Mouse (Mus musculus) forebrain, postnatal 0 days (tissue): ENCODE results near the gene Med27. TPM values are rescaled to one million over a fixed set of nuclear protein-coding genes. Genes with fewer than 3 reads are reported as not detected.

Source experiments
- ATAC-seq: fragments of 200-750 bp; cut with Nextera tagmentation; 2 replicates; pipeline ENCODE4 v1.8.0; 2017; ENCODE audit warnings: mild to moderate bottlenecking, moderate library complexity
- DNase-seq: peaks from one replicate; pipeline ENCODE4 v3.0.0-alpha.2; 2015
- H3K27ac ChIP-seq: fragments of 300-500 bp; sonication (generic); 2 replicates; pipeline ENCODE4 v1.5.1; 2014; ENCODE audit warnings: low read depth, mild to moderate bottlenecking, antibody characterized with exemption, low read length, moderate library complexity, mixed read lengths
- H3K27me3 ChIP-seq: fragments of 300-500 bp; sonication (generic); 2 replicates; pipeline ENCODE4 v1.6.1; 2014; ENCODE audit warnings: mild to moderate bottlenecking, low read length, mixed read lengths; ENCODE audit not compliant: insufficient read depth
- H3K36me3 ChIP-seq: fragments of 300-500 bp; sonication (generic); 2 replicates; pipeline ENCODE4 v1.6.1; 2014; ENCODE audit warnings: mild to moderate bottlenecking, moderate library complexity; ENCODE audit not compliant: insufficient read depth
- H3K4me1 ChIP-seq: fragments of 300-500 bp; sonication (generic); 2 replicates; pipeline ENCODE4 v1.6.1; 2014; ENCODE audit warnings: antibody characterized with exemption; ENCODE audit not compliant: insufficient read depth
- H3K4me2 ChIP-seq: fragments of 300-500 bp; sonication (generic); 2 replicates; pipeline ENCODE4 v1.6.1; 2014; ENCODE audit warnings: low read depth, mild to moderate bottlenecking, moderate library complexity
- H3K4me3 ChIP-seq: fragments of 300-500 bp; sonication (generic); 2 replicates; pipeline ENCODE4 v1.5.1; 2014; ENCODE audit warnings: low read depth, low read length, mixed read lengths
- H3K9ac ChIP-seq: fragments of 300-500 bp; sonication (generic); 2 replicates; pipeline ENCODE4 v1.6.1; 2014; ENCODE audit warnings: mild to moderate bottlenecking
- H3K9me3 ChIP-seq: fragments of 300-500 bp; sonication (generic); 2 replicates; pipeline ENCODE4 v1.6.1; 2016; ENCODE audit warnings: low read length
- CTCF ChIP-seq: sonication (generic); IDR thresholded peaks from 2 replicates; pipeline ENCODE4 v1.5.1; 2016; ENCODE audit warnings: antibody characterized with exemption, control low read depth, low read depth
- WGBS: fragments of 180-500 bp; shearing (Covaris S2); extraction: QIAGEN DNeasy Blood & Tissue Kit; methylation state at CpG from one replicate; pipeline ENCODE4 v1.1.7; 2014; 5-methylcytosine and 5-hydroxymethylcytosine counted together
- polyA plus RNA-seq: library from polyadenylated mRNA; unstranded; fragments of >200 nt; fragmentation: Nextera tagmentation; extraction: Ambion mirVana; gene quantifications from 2 replicates; pipeline ENCODE4 v1.2.1, GENCODE M21; 2015
- total RNA-seq: library from RNA; depleted of rRNA; stranded (reverse); fragments of >200 nt; gene quantifications from 2 replicates; pipeline ENCODE4 v1.2.3, GENCODE M21; 2014

Med27 gene
- total and polyA plus RNA-seq, 2 experiments from 2014 or later = 60.1 to 71.2 TPM

DNA sequence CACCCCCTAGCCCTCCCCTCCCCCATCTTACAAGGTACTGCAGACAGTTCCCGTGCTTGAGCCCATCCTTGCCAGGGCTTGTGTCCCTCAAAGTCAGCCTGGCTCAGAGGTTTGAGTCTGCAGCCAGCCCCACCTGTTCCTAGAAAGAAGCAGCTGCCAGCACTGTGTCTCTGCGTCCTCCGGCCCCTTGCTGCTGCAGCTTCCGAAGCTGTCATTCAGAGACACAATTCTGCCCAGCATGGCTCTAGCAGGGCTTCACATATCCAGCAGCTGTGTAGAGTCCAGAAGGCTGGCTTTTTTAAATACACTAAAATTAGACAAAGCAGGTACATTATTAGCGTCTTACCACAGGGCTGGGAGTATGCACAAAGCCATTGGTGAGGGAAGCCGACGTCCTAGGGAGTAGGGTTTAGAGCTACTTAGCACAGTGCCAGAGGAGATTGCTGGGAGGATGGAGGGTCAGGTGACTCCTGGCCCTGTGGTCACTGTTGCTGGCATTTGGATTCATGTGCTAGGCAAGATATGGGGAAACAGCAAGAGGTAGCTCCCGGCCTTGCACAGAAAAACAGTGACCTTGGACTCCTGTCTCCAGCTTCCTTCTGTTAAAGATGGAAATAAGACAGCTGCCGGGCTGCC lies 146.9 kb downstream of the Med27 start:
- DNase-seq (no peak), ATAC-seq (peak; percentile 60)
- Histone ChIP-seq H3K27ac (peak overlapping the region; percentile 30; the same call in 1 of the 2 replicates), H3K36me3 (no peaks in the 10 kb centered on the region), H3K9ac (no peak overlapping the region; the same call in 1 of the 2 replicates), H3K9me3 (no peaks in the 10 kb centered on the region), H3K27me3 (no peaks in the 10 kb centered on the region), H3K4me1 (peaks cover 17% of the 10 kb centered on the region), H3K4me3 (no peak overlapping the region), H3K4me2 (no peak overlapping the region)
- WGBS = 17% methylated on average over 9 of the region's 9 CpGs
- TF ChIP-seq CTCF = no peak

DNA sequence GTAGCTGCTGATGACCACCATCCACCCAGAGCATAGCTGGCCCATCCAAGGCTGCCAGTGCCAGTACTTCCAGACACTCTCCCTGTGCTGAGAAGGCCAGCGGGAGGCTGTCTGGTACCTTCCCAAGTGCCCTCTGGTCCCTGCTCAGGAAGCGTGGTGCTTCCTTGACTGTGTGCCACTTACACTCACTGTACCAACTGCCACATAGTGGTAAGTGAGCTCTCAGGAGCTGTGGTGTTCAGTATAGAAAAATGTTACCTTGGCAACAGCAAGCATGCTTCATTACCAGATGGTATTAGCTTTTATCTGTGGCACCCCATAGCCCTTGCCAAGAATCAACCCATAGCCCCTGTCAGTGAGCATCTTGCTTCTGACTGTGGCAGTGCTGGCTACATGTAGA lies 148.7 kb downstream of the Med27 start:
- peak; percentile 47 for ATAC-seq
- no peaks in the 10 kb centered on the region for H3K9me3 ChIP-seq
- WGBS = 29% methylated on average over 2 of the region's 2 CpGs

DNA sequence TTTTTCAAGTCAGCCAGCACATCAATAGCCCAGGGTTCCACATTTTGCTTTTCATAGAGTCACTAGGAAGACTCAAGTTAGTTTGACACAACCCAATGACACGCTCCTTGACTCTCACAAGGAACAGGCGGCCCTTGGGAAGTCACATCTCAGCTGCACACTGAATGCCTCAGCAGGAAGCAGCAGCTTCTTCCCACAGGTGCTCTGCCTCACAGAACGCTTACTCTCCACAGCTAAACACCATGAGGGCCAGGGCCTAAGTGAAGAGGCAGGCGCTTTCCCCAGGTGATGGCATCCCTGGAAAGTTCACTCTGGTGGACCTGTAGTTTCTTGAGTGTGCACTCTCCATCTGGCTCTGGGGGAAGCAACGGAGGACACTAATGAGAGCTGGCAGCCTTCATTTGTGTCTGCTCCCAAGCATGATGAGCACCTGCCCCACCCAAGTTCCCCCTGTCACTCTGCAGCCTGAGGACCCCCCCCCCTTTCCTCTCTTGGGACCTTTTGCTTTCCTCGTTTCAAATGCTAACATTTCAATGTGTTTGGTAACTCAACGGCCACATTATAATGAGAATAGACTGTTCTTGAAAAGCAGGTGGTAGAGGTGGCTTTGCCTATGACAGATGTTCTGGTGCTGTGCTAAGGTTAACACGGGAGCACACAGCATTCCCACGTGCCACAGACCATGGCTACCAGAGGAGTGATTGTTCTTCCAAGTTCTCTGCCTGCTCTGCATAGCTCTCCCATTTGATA lies 154.2 kb downstream of the Med27 start:
- Histone ChIP-seq H3K4me1 (0 out of 2 replicates have a peak, but pooled peaks cover under 1% of the 10 kb centered on the region), H3K9ac (no peak overlapping the region), H3K36me3 (peaks cover 4% of the 10 kb centered on the region; the same call in 1 of the 2 replicates), H3K27ac (no peak overlapping the region), H3K4me3 (no peak overlapping the region), H3K9me3 (no peaks in the 10 kb centered on the region), H3K27me3 (no peaks in the 10 kb centered on the region), H3K4me2 (no peak overlapping the region)
- 65% methylated on average over 9 of the region's 9 CpGs for WGBS
- no peak for ATAC-seq
- no peak for TF ChIP-seq CTCF
- no peak for DNase-seq

More for the DNA sequence above, 148.7 kb downstream of the Med27 start:
- peak; percentile 6; the same call in 1 of the 2 replicates for TF ChIP-seq CTCF
- no peaks in the 10 kb centered on the region; the same call in 1 of the 2 replicates for H3K36me3 ChIP-seq
- H3K4me1 ChIP-seq = peaks cover 14% of the 10 kb centered on the region
- peak; percentile 33 for DNase-seq
- H3K27me3 ChIP-seq = no peaks in the 10 kb centered on the region
- H3K9ac ChIP-seq = no peak overlapping the region
- no peak overlapping the region for H3K4me2 ChIP-seq
- H3K27ac ChIP-seq = 0 out of 2 replicates have a peak overlapping the region, but pooled peaks have one; percentile 21
- H3K4me3 ChIP-seq = no peak overlapping the region

DNA sequence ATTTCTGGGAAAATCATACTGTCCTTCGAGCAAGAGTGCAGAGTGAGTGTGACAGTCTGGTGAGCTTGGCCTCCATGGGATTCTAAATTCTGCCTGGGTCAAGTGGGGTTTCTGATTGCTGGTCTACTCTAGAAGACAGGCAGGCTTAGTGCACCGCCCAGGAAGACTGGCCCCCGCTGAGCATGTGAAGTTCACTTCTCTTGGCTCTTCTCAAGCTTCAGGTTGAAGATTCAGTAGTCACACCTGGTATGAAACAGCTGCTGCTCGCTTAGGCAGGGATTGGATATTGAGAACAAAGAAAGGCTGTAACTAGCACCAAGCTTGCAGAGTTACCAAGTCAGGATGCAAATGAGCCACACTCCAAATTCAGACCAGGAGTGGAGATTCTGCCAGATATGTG lies 154.8 kb downstream of the Med27 start:
- WGBS = 83% methylated on average over 4 of the region's 4 CpGs

DNA sequence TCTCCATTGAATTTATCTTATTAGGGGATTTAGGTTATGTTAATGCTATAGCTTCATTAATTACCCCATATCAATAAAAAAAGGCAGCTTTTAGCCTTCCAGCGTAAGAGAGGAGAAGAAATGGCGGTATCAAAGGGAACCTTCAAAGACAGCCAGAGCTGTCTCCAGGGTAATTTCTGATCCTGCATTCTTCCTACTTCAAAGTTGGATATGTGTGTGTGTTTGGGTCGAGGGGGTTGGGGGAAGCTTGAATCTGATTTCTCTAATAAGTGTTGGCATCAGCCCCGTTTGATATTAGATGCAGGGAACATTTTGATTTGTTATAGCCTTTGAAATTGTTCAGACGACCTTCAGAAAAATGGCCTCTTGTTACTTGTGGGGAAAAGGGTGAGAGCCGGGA lies 158.2 kb downstream of the Med27 start:
- DNase-seq (no peak), ATAC-seq (no peak)
- no peaks in the 10 kb centered on the region for H3K9me3 ChIP-seq
- no peak overlapping the region for H3K4me3 ChIP-seq
- TF ChIP-seq CTCF = no peak
- no peak overlapping the region for H3K9ac ChIP-seq
- 53% methylated on average over 6 of the region's 6 CpGs for WGBS
- no peak overlapping the region for H3K27ac ChIP-seq
- peaks cover 4% of the 10 kb centered on the region; the same call in 1 of the 2 replicates for H3K36me3 ChIP-seq
- H3K4me2 ChIP-seq = no peak overlapping the region
- no peaks in the 10 kb centered on the region for H3K4me1 ChIP-seq
- H3K27me3 ChIP-seq = no peaks in the 10 kb centered on the region

More for the DNA sequence above, 154.8 kb downstream of the Med27 start:
- no peaks in the 10 kb centered on the region for H3K9me3 ChIP-seq
- no peak overlapping the region for H3K4me3 ChIP-seq
- no peaks in the 10 kb centered on the region for H3K4me1 ChIP-seq
- H3K4me2 ChIP-seq = no peak overlapping the region
- no peak for TF ChIP-seq CTCF
- ATAC-seq (no peak), DNase-seq (no peak)
- H3K27ac ChIP-seq = no peak overlapping the region
- H3K36me3 ChIP-seq = peaks cover 4% of the 10 kb centered on the region; the same call in 1 of the 2 replicates
- H3K9ac ChIP-seq = no peak overlapping the region
- no peaks in the 10 kb centered on the region for H3K27me3 ChIP-seq

DNA sequence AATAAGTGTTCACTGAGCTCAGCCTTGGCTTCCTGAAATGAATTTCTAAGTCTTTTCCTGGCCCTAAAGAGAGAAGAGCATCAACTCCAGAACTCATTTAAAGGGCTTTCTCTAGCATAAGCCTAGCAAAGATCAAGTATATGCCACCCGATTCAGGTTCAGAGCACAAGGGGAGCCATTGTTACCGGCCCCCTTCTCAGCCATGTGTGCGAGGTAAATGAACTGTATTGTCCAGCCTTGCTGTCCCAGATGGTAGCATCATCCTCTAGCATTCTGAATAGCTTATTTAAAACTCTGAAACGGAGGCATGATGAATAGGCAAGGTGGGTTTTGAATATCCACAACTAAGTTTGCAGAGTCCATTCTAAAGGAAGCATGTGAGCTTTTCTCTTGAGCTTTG lies 159.8 kb downstream of the Med27 start:
- ATAC-seq = no peak

DNA sequence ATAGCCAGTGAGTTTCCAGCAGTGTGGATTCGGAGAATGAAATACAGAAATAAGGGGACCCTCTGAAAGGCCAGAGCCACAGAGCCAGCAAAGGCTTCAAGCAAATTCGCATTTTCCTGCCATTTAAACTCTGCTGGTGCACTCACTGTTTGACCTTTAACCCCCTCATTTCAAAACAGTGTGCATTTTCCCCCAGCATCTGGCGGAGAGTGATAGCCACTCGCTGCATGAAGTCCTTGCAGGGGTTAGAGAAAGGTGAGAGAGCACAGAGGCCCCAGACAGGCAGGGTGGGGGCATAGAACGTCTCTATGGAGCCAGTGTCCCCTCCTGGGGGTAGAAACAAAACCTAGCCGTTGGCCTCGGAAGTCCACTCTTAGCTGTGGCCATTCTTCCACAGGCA lies 166.5 kb downstream of the Med27 start:
- Histone ChIP-seq H3K4me3 (no peak overlapping the region), H3K4me1 (0 out of 2 replicates have a peak, but pooled peaks cover 7% of the 10 kb centered on the region), H3K4me2 (no peak overlapping the region), H3K27me3 (no peaks in the 10 kb centered on the region), H3K27ac (no peak overlapping the region), H3K36me3 (no peaks in the 10 kb centered on the region), H3K9me3 (no peaks in the 10 kb centered on the region), H3K9ac (no peak overlapping the region)
- no peak for TF ChIP-seq CTCF
- DNase-seq (no peak), ATAC-seq (no peak)
- WGBS = 37% methylated on average over 7 of the region's 7 CpGs

More for the DNA sequence above, 159.8 kb downstream of the Med27 start:
- H3K27ac ChIP-seq = no peak overlapping the region; the same call in 1 of the 2 replicates
- H3K9ac ChIP-seq = no peak overlapping the region
- no peaks in the 10 kb centered on the region for H3K9me3 ChIP-seq
- WGBS = 38% methylated on average over 4 of the region's 4 CpGs
- H3K4me3 ChIP-seq = no peak overlapping the region
- H3K27me3 ChIP-seq = no peaks in the 10 kb centered on the region
- no peaks in the 10 kb centered on the region for H3K4me1 ChIP-seq
- no peak for TF ChIP-seq CTCF
- no peak for DNase-seq
- no peaks in the 10 kb centered on the region for H3K36me3 ChIP-seq
- no peak overlapping the region for H3K4me2 ChIP-seq
